Mouse (Mus musculus) spleen, adult 2 months (tissue): ENCODE measurements around the gene Pou2f2.

Source experiments
- CTCF ChIP-seq: fragments of 200-500 bp; IDR thresholded peaks from 2 replicates; pipeline ENCODE4 v1.5.1; 2011; ENCODE audit warnings: mild to moderate bottlenecking, inconsistent platforms; ENCODE audit not compliant: insufficient read depth, insufficient read length, insufficient replicate concordance; ENCODE audit errors: extremely low read depth
- POLR2A ChIP-seq: fragments of 200-500 bp; IDR thresholded peaks from 2 replicates; pipeline ENCODE4 v1.6.1; 2011; ENCODE audit warnings: low read depth, low read length, inconsistent platforms

GRCm38 (mm10) chr7:25088968-25089367 is 90.6 kb downstream of the Pou2f2 start:
- TF ChIP-seq POLR2A (no peak), CTCF (no peak)
